Mouse (Mus musculus): ENCODE measurements around the gene Ccr5. TPM values are rescaled to one million over a fixed set of nuclear protein-coding genes. Genes with fewer than 3 reads are reported as not detected.

Ccr5 gene
- polyA plus RNA-seq, 1 experiment from 2014 or later: 0.60 TPM

GRCm38 (mm10) chr9:124107232-124107631, 14.1 kb upstream of the Ccr5 start:
- Histone ChIP-seq H3K4me2 (replicated peaks; ENCODE audit: low read depth, low read length) (no peak overlapping the region), H3K9ac (ENCODE audit: low read depth, low read length) (no peak overlapping the region), H3K4me3 (ENCODE audit: low read length) (no peak overlapping the region), H3K9me3 (ENCODE audit: control insufficient read depth, low read length) (no peaks in the 10 kb centered on the region), H3K4me1 (ENCODE audit: control insufficient read depth, insufficient read depth, low read length) (no peaks in the 10 kb centered on the region), H3K27me3 (ENCODE audit: control insufficient read depth, insufficient read depth, low read length) (no peaks in the 10 kb centered on the region), H3K27ac (ENCODE audit: low read depth, low read length) (no peak overlapping the region), H3K36me3 (ENCODE audit: control insufficient read depth, insufficient read depth, low read length) (no peaks in the 10 kb centered on the region)
- no peak for ATAC-seq (ENCODE audit: low FRiP score, low TSS enrichment)

- no peak overlapping the region for H3K4me3 ChIP-seq (ENCODE audit: low read length)
- no peaks in the 10 kb centered on the region for H3K4me1 ChIP-seq (ENCODE audit: control insufficient read depth, insufficient read depth, low read length)
- no peaks in the 10 kb centered on the region for H3K36me3 ChIP-seq (ENCODE audit: control insufficient read depth, insufficient read depth, low read length)
- 74% methylated on average over 2 of the region's 2 CpGs for WGBS
- no peak for ATAC-seq (ENCODE audit: low FRiP score, low TSS enrichment)
- no peaks in the 10 kb centered on the region for H3K9me3 ChIP-seq (ENCODE audit: control insufficient read depth, low read length)
- H3K4me2 ChIP-seq (replicated peaks; ENCODE audit: low read depth, low read length): no peak overlapping the region
- no peak overlapping the region for H3K27ac ChIP-seq (ENCODE audit: low read depth, low read length)
- no peaks in the 10 kb centered on the region for H3K27me3 ChIP-seq (ENCODE audit: control insufficient read depth, insufficient read depth, low read length)
- no peak overlapping the region for H3K9ac ChIP-seq (ENCODE audit: low read depth, low read length)
Measured at GRCm38 (mm10) chr9:124108356-124109127, 12.8 kb upstream of the Ccr5 start.

- 80% methylated on average over 1 of the region's 1 CpGs for WGBS
- Histone ChIP-seq H3K4me3 (ENCODE audit: low read length) (no peak overlapping the region), H3K27ac (ENCODE audit: low read depth, low read length) (no peak overlapping the region), H3K4me2 (replicated peaks; ENCODE audit: low read depth, low read length) (no peak overlapping the region), H3K9ac (ENCODE audit: low read depth, low read length) (no peak overlapping the region), H3K27me3 (ENCODE audit: control insufficient read depth, insufficient read depth, low read length) (no peaks in the 10 kb centered on the region), H3K9me3 (ENCODE audit: control insufficient read depth, low read length) (no peaks in the 10 kb centered on the region), H3K4me1 (ENCODE audit: control insufficient read depth, insufficient read depth, low read length) (no peaks in the 10 kb centered on the region), H3K36me3 (ENCODE audit: control insufficient read depth, insufficient read depth, low read length) (no peaks in the 10 kb centered on the region)
- ATAC-seq (ENCODE audit: low FRiP score, low TSS enrichment): no peak
Measured at GRCm38 (mm10) chr9:124111997-124112396, 9.3 kb upstream of the Ccr5 start.

GRCm38 (mm10) chr9:124112591-124113239, 8.6 kb upstream of the Ccr5 start:
- H3K9ac ChIP-seq (ENCODE audit: low read depth, low read length): no peak overlapping the region
- H3K27ac ChIP-seq (ENCODE audit: low read depth, low read length): no peak overlapping the region
- H3K4me3 ChIP-seq (ENCODE audit: low read length): no peak overlapping the region
- H3K4me1 ChIP-seq (ENCODE audit: control insufficient read depth, insufficient read depth, low read length): no peaks in the 10 kb centered on the region
- no peak overlapping the region for H3K4me2 ChIP-seq (replicated peaks; ENCODE audit: low read depth, low read length)
- no peak for ATAC-seq (ENCODE audit: low FRiP score, low TSS enrichment)
- no peaks in the 10 kb centered on the region for H3K9me3 ChIP-seq (ENCODE audit: control insufficient read depth, low read length)
- no peaks in the 10 kb centered on the region for H3K27me3 ChIP-seq (ENCODE audit: control insufficient read depth, insufficient read depth, low read length)
- 96% methylated on average over 1 of the region's 1 CpGs for WGBS
- H3K36me3 ChIP-seq (ENCODE audit: control insufficient read depth, insufficient read depth, low read length): no peaks in the 10 kb centered on the region

GRCm38 (mm10) chr9:124113777-124114176, 7.6 kb upstream of the Ccr5 start:
- H3K27me3 ChIP-seq (ENCODE audit: control insufficient read depth, insufficient read depth, low read length): no peaks in the 10 kb centered on the region
- H3K4me3 ChIP-seq (ENCODE audit: low read length): no peak overlapping the region
- H3K36me3 ChIP-seq (ENCODE audit: control insufficient read depth, insufficient read depth, low read length): no peaks in the 10 kb centered on the region
- no peak overlapping the region for H3K4me2 ChIP-seq (replicated peaks; ENCODE audit: low read depth, low read length)
- H3K9ac ChIP-seq (ENCODE audit: low read depth, low read length): no peak overlapping the region
- no peak for ATAC-seq (ENCODE audit: low FRiP score, low TSS enrichment)
- H3K4me1 ChIP-seq (ENCODE audit: control insufficient read depth, insufficient read depth, low read length): no peaks in the 10 kb centered on the region
- H3K9me3 ChIP-seq (ENCODE audit: control insufficient read depth, low read length): no peaks in the 10 kb centered on the region
- WGBS: 45% methylated on average over 1 of the region's 1 CpGs
- no peak overlapping the region for H3K27ac ChIP-seq (ENCODE audit: low read depth, low read length)

- no peak for ATAC-seq (ENCODE audit: low FRiP score, low TSS enrichment)
- WGBS: 97% methylated on average over 1 of the region's 1 CpGs
- Histone ChIP-seq H3K27ac (ENCODE audit: low read depth, low read length) (no peak overlapping the region), H3K27me3 (ENCODE audit: control insufficient read depth, insufficient read depth, low read length) (no peaks in the 10 kb centered on the region), H3K4me2 (replicated peaks; ENCODE audit: low read depth, low read length) (no peak overlapping the region), H3K4me3 (ENCODE audit: low read length) (no peak overlapping the region), H3K9ac (ENCODE audit: low read depth, low read length) (no peak overlapping the region), H3K9me3 (ENCODE audit: control insufficient read depth, low read length) (no peaks in the 10 kb centered on the region), H3K4me1 (ENCODE audit: control insufficient read depth, insufficient read depth, low read length) (no peaks in the 10 kb centered on the region), H3K36me3 (ENCODE audit: control insufficient read depth, insufficient read depth, low read length) (no peaks in the 10 kb centered on the region)
Measured at GRCm38 (mm10) chr9:124118489-124118888, 2.9 kb upstream of the Ccr5 start.

GRCm38 (mm10) chr9:124125576-124125975, 4.2 kb downstream of the Ccr5 start:
- no peak for ATAC-seq (ENCODE audit: low FRiP score, low TSS enrichment)
- 77% methylated on average over 11 of the region's 11 CpGs for WGBS
- no peaks in the 10 kb centered on the region for H3K27me3 ChIP-seq (ENCODE audit: control insufficient read depth, insufficient read depth, low read length)
- H3K9me3 ChIP-seq (ENCODE audit: control insufficient read depth, low read length): no peaks in the 10 kb centered on the region
- H3K36me3 ChIP-seq (ENCODE audit: control insufficient read depth, insufficient read depth, low read length): no peaks in the 10 kb centered on the region
- no peak overlapping the region for H3K4me3 ChIP-seq (ENCODE audit: low read length)
- H3K4me2 ChIP-seq (replicated peaks; ENCODE audit: low read depth, low read length): no peak overlapping the region
- H3K4me1 ChIP-seq (ENCODE audit: control insufficient read depth, insufficient read depth, low read length): no peaks in the 10 kb centered on the region
- H3K27ac ChIP-seq (ENCODE audit: low read depth, low read length): no peak overlapping the region
- H3K9ac ChIP-seq (ENCODE audit: low read depth, low read length): no peak overlapping the region

- Histone ChIP-seq H3K9me3 (ENCODE audit: control insufficient read depth, low read length) (no peaks in the 10 kb centered on the region), H3K4me1 (ENCODE audit: control insufficient read depth, insufficient read depth, low read length) (no peaks in the 10 kb centered on the region), H3K9ac (ENCODE audit: low read depth, low read length) (no peak overlapping the region), H3K27me3 (ENCODE audit: control insufficient read depth, insufficient read depth, low read length) (no peaks in the 10 kb centered on the region), H3K4me2 (replicated peaks; ENCODE audit: low read depth, low read length) (no peak overlapping the region), H3K36me3 (ENCODE audit: control insufficient read depth, insufficient read depth, low read length) (no peaks in the 10 kb centered on the region), H3K27ac (ENCODE audit: low read depth, low read length) (no peak overlapping the region), H3K4me3 (ENCODE audit: low read length) (no peak overlapping the region)
- 30% methylated on average over 5 of the region's 5 CpGs for WGBS
- no peak for ATAC-seq (ENCODE audit: low FRiP score, low TSS enrichment)
Measured at GRCm38 (mm10) chr9:124126373-124126772, 5.0 kb downstream of the Ccr5 start.

GRCm38 (mm10) chr9:124127412-124127811, 6.1 kb downstream of the Ccr5 start:
- no peaks in the 10 kb centered on the region for H3K36me3 ChIP-seq (ENCODE audit: control insufficient read depth, insufficient read depth, low read length)
- no peak overlapping the region for H3K4me3 ChIP-seq (ENCODE audit: low read length)
- H3K4me2 ChIP-seq (replicated peaks; ENCODE audit: low read depth, low read length): no peak overlapping the region
- no peaks in the 10 kb centered on the region for H3K4me1 ChIP-seq (ENCODE audit: control insufficient read depth, insufficient read depth, low read length)
- H3K27me3 ChIP-seq (ENCODE audit: control insufficient read depth, insufficient read depth, low read length): no peaks in the 10 kb centered on the region
- 46% methylated on average over 4 of the region's 4 CpGs for WGBS
- no peak for ATAC-seq (ENCODE audit: low FRiP score, low TSS enrichment)
- H3K9ac ChIP-seq (ENCODE audit: low read depth, low read length): no peak overlapping the region
- no peaks in the 10 kb centered on the region for H3K9me3 ChIP-seq (ENCODE audit: control insufficient read depth, low read length)
- H3K27ac ChIP-seq (ENCODE audit: low read depth, low read length): no peak overlapping the region

Data from kidney, embryonic 14.5 days (tissue).